Mouse (Mus musculus) ES-E14 (cell line): ENCODE data around the gene Yaf2.

Experiments used
- ZC3H11A ChIP-seq: IDR thresholded peaks from 2 replicates; pipeline ENCODE4 v1.6.1; 2012; ENCODE audit warnings: low read depth, mild to moderate bottlenecking, inconsistent platforms, low read length, borderline replicate concordance
- ZNF384 ChIP-seq: IDR thresholded peaks from 2 replicates; pipeline ENCODE4 v1.6.1; 2012; ENCODE audit warnings: low read depth, low read length, inconsistent platforms

DNA sequence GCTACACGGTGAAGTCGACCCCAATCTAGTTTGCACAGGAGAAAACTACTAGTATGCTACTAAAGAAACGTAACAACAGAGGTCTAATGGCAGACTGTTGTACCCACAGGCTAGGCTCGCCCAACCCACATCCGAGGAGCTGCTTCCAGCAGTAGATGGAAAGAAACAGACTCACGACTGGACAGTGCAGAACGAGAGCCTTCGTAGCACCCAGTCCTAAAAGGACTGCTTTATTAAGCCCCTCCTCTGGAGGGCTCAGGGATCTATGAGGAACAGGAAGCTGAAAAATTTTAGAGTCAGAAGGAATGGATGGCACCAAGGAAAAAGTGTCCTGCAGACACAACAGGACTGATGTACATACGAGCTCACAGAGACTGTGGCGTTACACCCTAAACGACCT lies 42.3 kb downstream of the Yaf2 start:
- TF ChIP-seq ZNF384, result no peak
- TF ChIP-seq ZC3H11A, result no peak
